Mouse (Mus musculus): ENCODE measurements around the gene Gm17655. TPM values are rescaled to one million over a fixed set of nuclear protein-coding genes. Genes with fewer than 3 reads are reported as not detected.
"Not testable (repeated sequence)": the region's sequence is repeated elsewhere in the genome, so short reads cannot be mapped to it uniquely, and the experiment has no call there.

The Gm17655 gene
- polyA plus RNA-seq (2016; fragmentation: Nextera tagmentation; extraction: Ambion mirVana): 1.9 and 3.0 TPM in 2 replicates

- H3K4me3 ChIP-seq; H3K27me3 ChIP-seq (replicated peaks); H3K27ac ChIP-seq (ENCODE audit: poor library complexity, severe bottlenecking); H3K36me3 ChIP-seq; H3K4me1 ChIP-seq (replicated peaks); ATAC-seq (ENCODE audit: insufficient number of reproducible peaks, low FRiP score); H3K4me2 ChIP-seq; H3K9ac ChIP-seq: not testable (repeated sequence)
- H3K9me3 ChIP-seq (replicated peaks): peaks cover 31% of the 10 kb centered on the region
- 88% methylated on average over 2 of the region's 2 CpGs for WGBS
Observed at GRCm38 (mm10) chr5:110072413-110072812, at the start of gene Gm17655. TSS of gene Gm17655 (minus strand) at chr5:110072513.

GRCm38 (mm10) chr5:110109991-110110441 lies 37.7 kb upstream of the Gm17655 start, which contains the start of gene Zfp605:
TSS of gene Zfp605 (plus strand) at chr5:110110092.
- H3K27ac ChIP-seq (ENCODE audit: poor library complexity, severe bottlenecking): peak within 1 kb of the TSS; percentile 91
- WGBS: 0% methylated on average over 12 of the region's 12 CpGs
- H3K4me2 ChIP-seq: peak within 1 kb of the TSS; percentile 77
- peak within 1 kb of the TSS; percentile 72 for H3K9ac ChIP-seq
- peaks cover 14% of the 10 kb centered on the region for H3K4me1 ChIP-seq (replicated peaks)
- H3K4me3 ChIP-seq: peak within 1 kb of the TSS; percentile 64
- H3K9me3 ChIP-seq (replicated peaks): 0 out of 2 replicates have a peak, but pooled peaks cover 3% of the 10 kb centered on the region
- ATAC-seq (ENCODE audit: insufficient number of reproducible peaks, low FRiP score): peak; percentile 51
- no peaks in the 10 kb centered on the region for H3K27me3 ChIP-seq (replicated peaks)
- H3K36me3 ChIP-seq: peaks cover 35% of the 10 kb centered on the region

- Histone ChIP-seq H3K27me3 (replicated peaks) (no peaks in the 10 kb centered on the region), H3K27ac (ENCODE audit: poor library complexity, severe bottlenecking) (peak overlapping the region; percentile 96; the same call in 1 of the 2 replicates), H3K36me3 (peaks cover 43% of the 10 kb centered on the region), H3K4me2 (peak overlapping the region; percentile 94), H3K9me3 (replicated peaks) (0 out of 2 replicates have a peak, but pooled peaks cover 3% of the 10 kb centered on the region), H3K4me3 (peak overlapping the region; percentile 69), H3K9ac (no peak overlapping the region), H3K4me1 (replicated peaks) (peaks cover 14% of the 10 kb centered on the region)
- ATAC-seq (ENCODE audit: insufficient number of reproducible peaks, low FRiP score): no peak
- WGBS: 1% methylated on average over 7 of the region's 7 CpGs
Observed at GRCm38 (mm10) chr5:110108305-110108628, 36.0 kb upstream of the Gm17655 start.

GRCm38 (mm10) chr5:110107581-110108304 lies 35.4 kb upstream of the Gm17655 start, which contains the start of gene Gtpbp6:
TSS of gene Gtpbp6 (minus strand) at chr5:110108197.
- peaks cover 14% of the 10 kb centered on the region for H3K4me1 ChIP-seq (replicated peaks)
- peak within 1 kb of the TSS; percentile 94 for H3K4me2 ChIP-seq
- ATAC-seq (ENCODE audit: insufficient number of reproducible peaks, low FRiP score): peak; percentile 91
- peak within 1 kb of the TSS; percentile 96 for H3K27ac ChIP-seq (ENCODE audit: poor library complexity, severe bottlenecking)
- H3K9me3 ChIP-seq (replicated peaks): 0 out of 2 replicates have a peak, but pooled peaks cover 3% of the 10 kb centered on the region
- peak within 1 kb of the TSS; percentile 69 for H3K4me3 ChIP-seq
- under 1% methylated on average over 70 of the region's 71 CpGs for WGBS
- H3K27me3 ChIP-seq (replicated peaks): no peaks in the 10 kb centered on the region
- peaks cover 43% of the 10 kb centered on the region for H3K36me3 ChIP-seq
- H3K9ac ChIP-seq: peak within 1 kb of the TSS; percentile 75

- 0 out of 2 replicates have a peak, but pooled peaks cover 3% of the 10 kb centered on the region for H3K9me3 ChIP-seq (replicated peaks)
- H3K4me3 ChIP-seq: peak overlapping the region; percentile 69
- H3K36me3 ChIP-seq: peaks cover 44% of the 10 kb centered on the region
- peak overlapping the region; percentile 75 for H3K9ac ChIP-seq
- peaks cover 18% of the 10 kb centered on the region for H3K4me1 ChIP-seq (replicated peaks)
- H3K27ac ChIP-seq (ENCODE audit: poor library complexity, severe bottlenecking): peak overlapping the region; percentile 96
- peak; percentile 38 for ATAC-seq (ENCODE audit: insufficient number of reproducible peaks, low FRiP score)
- WGBS: 15% methylated on average over 39 of the region's 41 CpGs
- peak overlapping the region; percentile 94 for H3K4me2 ChIP-seq
- no peaks in the 10 kb centered on the region for H3K27me3 ChIP-seq (replicated peaks)
Observed at GRCm38 (mm10) chr5:110106901-110107564, 34.7 kb upstream of the Gm17655 start.

- peaks cover 26% of the 10 kb centered on the region for H3K4me1 ChIP-seq (replicated peaks)
- no peak overlapping the region for H3K27ac ChIP-seq (ENCODE audit: poor library complexity, severe bottlenecking)
- H3K36me3 ChIP-seq: peaks cover 44% of the 10 kb centered on the region
- no peak for ATAC-seq (ENCODE audit: insufficient number of reproducible peaks, low FRiP score)
- H3K9ac ChIP-seq: peak overlapping the region; percentile 75; the same call in 1 of the 2 replicates
- 92% methylated on average over 26 of the region's 26 CpGs for WGBS
- peak overlapping the region; percentile 69 for H3K4me3 ChIP-seq
- peak overlapping the region; percentile 94 for H3K4me2 ChIP-seq
- 0 out of 2 replicates have a peak, but pooled peaks cover 3% of the 10 kb centered on the region for H3K9me3 ChIP-seq (replicated peaks)
- H3K27me3 ChIP-seq (replicated peaks): no peaks in the 10 kb centered on the region
Observed at GRCm38 (mm10) chr5:110106140-110106871, 34.0 kb upstream of the Gm17655 start.

GRCm38 (mm10) chr5:110104616-110105380 lies 32.5 kb upstream of the Gm17655 start:
- H3K27me3 ChIP-seq (replicated peaks): 0 out of 2 replicates have a peak, but pooled peaks cover 5% of the 10 kb centered on the region
- no peak overlapping the region for H3K9ac ChIP-seq
- 0 out of 2 replicates have a peak, but pooled peaks cover 3% of the 10 kb centered on the region for H3K9me3 ChIP-seq (replicated peaks)
- no peak for ATAC-seq (ENCODE audit: insufficient number of reproducible peaks, low FRiP score)
- peaks cover 29% of the 10 kb centered on the region for H3K4me1 ChIP-seq (replicated peaks)
- H3K36me3 ChIP-seq: peaks cover 44% of the 10 kb centered on the region
- H3K4me2 ChIP-seq: no peak overlapping the region
- no peak overlapping the region for H3K27ac ChIP-seq (ENCODE audit: poor library complexity, severe bottlenecking)
- 92% methylated on average over 36 of the region's 36 CpGs for WGBS
- H3K4me3 ChIP-seq: no peak overlapping the region

GRCm38 (mm10) chr5:110103901-110104615 lies 31.7 kb upstream of the Gm17655 start:
- Histone ChIP-seq H3K27me3 (replicated peaks) (0 out of 2 replicates have a peak, but pooled peaks cover 12% of the 10 kb centered on the region), H3K4me1 (replicated peaks) (peaks cover 29% of the 10 kb centered on the region), H3K9me3 (replicated peaks) (0 out of 2 replicates have a peak, but pooled peaks cover 3% of the 10 kb centered on the region), H3K9ac (no peak overlapping the region), H3K4me3 (no peak overlapping the region), H3K4me2 (no peak overlapping the region), H3K27ac (ENCODE audit: poor library complexity, severe bottlenecking) (no peak overlapping the region), H3K36me3 (peaks cover 44% of the 10 kb centered on the region)
- no peak for ATAC-seq (ENCODE audit: insufficient number of reproducible peaks, low FRiP score)
- WGBS: 93% methylated on average over 27 of the region's 27 CpGs

GRCm38 (mm10) chr5:110102853-110103625 lies 30.7 kb upstream of the Gm17655 start:
- H3K27ac ChIP-seq (ENCODE audit: poor library complexity, severe bottlenecking): no peak overlapping the region
- H3K36me3 ChIP-seq: peaks cover 44% of the 10 kb centered on the region
- 92% methylated on average over 19 of the region's 19 CpGs for WGBS
- no peak overlapping the region for H3K9ac ChIP-seq
- H3K4me1 ChIP-seq (replicated peaks): peaks cover 29% of the 10 kb centered on the region
- H3K9me3 ChIP-seq (replicated peaks): 0 out of 2 replicates have a peak, but pooled peaks cover 3% of the 10 kb centered on the region
- H3K4me3 ChIP-seq: no peak overlapping the region
- H3K4me2 ChIP-seq: no peak overlapping the region
- H3K27me3 ChIP-seq (replicated peaks): 0 out of 2 replicates have a peak, but pooled peaks cover 13% of the 10 kb centered on the region
- ATAC-seq (ENCODE audit: insufficient number of reproducible peaks, low FRiP score): no peak
